Mouse (Mus musculus) left cerebral cortex, adult 8-10 months (tissue): Measurements from ENCODE around the gene Vps33a. TPM values are rescaled to one million over a fixed set of nuclear protein-coding genes. Genes with fewer than 3 reads are reported as not detected.

Experiments used
- microRNA-seq, 2 experiments: library from miRNA; unstranded; fragments of <30 nt; microRNA quantifications; one replicate each; pipeline ENCODE4 v1.2.0; 2022
- total RNA-seq, 4 experiments: library from RNA; stranded (reverse); gene quantifications; 2 replicates each; pipeline ENCODE4 v1.2.4; 2022

Gene Vps33a
- total RNA-seq, 4 experiments from 2014 or later = 91.1 to 105 (median 103) TPM

Small RNA genes within 50 kb of the gene (microRNA-seq; reads per million reads assigned to microRNA genes)
- 0.84 to 1.8 reads per million in 2 experiments for gene Mir7647

Other genes starting within 250 kb of the Vps33a start
- 10 to 100 TPM; 62.3 to 67.1 (median 64.6) TPM for gene Bcl7a, start 229.2 kb downstream of the Vps33a start, total RNA-seq
- 10 to 100 TPM; 12.7 to 16.3 (median 14.7) TPM for gene Mlxip, start 178.2 kb downstream of the Vps33a start, total RNA-seq
- gene Lrrc43, start 83.7 kb downstream of the Vps33a start, total RNA-seq = under 1 TPM; 0.17 to 0.53 (median 0.39) TPM
- not detected for gene Il31, start 83.5 kb downstream of the Vps33a start, total RNA-seq
- 1 to 10 TPM; 1.1 to 1.6 (median 1.4) TPM for gene B3gnt4, start 62.6 kb downstream of the Vps33a start, total RNA-seq
- gene Diablo, start 48.9 kb downstream of the Vps33a start, total RNA-seq = 10 to 100 TPM; 29.5 to 32.5 (median 31.8) TPM
- 1 to 10 TPM in 3 of 4 experiments, under 1 TPM in 1; 0.95 to 6.1 (median 5.2) TPM for gene Gm49027, start 47.5 kb downstream of the Vps33a start, total RNA-seq
- 100 to 1,000 TPM; 113 to 125 (median 122) TPM for gene Clip1, start 111.6 kb upstream of the Vps33a start, total RNA-seq
- gene Zcchc8, start 148.1 kb upstream of the Vps33a start, total RNA-seq = 10 to 100 TPM; 30.4 to 48.8 (median 44.5) TPM
- gene Rsrc2, start 176.4 kb upstream of the Vps33a start, total RNA-seq = 10 to 100 TPM; 66.7 to 90.2 (median 78.9) TPM
- gene Kntc1, start 176.7 kb upstream of the Vps33a start, total RNA-seq = 1 to 10 TPM in 1 of 4 experiments, under 1 TPM in 3; 0.48 to 1.4 (median 0.74) TPM